In the genomic region with DNA sequence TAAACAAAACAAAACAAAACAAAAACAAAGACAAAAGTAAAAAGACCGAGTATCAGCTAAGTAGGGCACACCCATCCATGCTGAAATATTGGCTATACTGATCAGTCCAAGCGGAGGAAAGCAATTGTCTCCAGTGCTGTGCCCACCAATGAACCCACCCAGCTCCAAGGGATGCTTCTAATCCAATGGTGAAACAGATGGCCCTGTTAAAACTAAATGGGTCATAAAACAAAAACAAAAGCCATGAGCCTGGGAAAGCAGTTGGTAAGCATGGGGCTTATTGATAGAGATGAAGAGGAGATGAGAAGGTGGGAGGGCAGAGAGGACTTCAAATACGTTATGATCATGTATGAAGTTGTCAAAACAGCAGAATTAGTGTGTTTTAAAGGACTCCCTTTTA, we compare ENCODE assay signal across 18 mouse cellular contexts.
DNase-seq lines count a peak whose midpoint lies in the region; ATAC-seq lines count a peak whose summit lies in the region.
"Had no signal": no experiment of that assay in that cellular context is flagged by ENCODE, and none has a peak within 500 bp of the region (broad histone marks: within the 10 kb centered on the region; RNA-seq: fewer than 3 reads in every experiment).

No protein-coding gene starts in this region.

- H3K4me2 ChIP-seq in hindbrain, embryonic 14.5 days (replicated peaks), result no peak overlapping the region
- H3K4me2 ChIP-seq in hindbrain, embryonic 13.5 days, result no peak overlapping the region
- H3K4me2 ChIP-seq in forebrain, embryonic 16.5 days (ENCODE audit: low read length), result no peak overlapping the region
- H3K4me2 ChIP-seq: embryonic facial prominence, embryonic 13.5 days; limb, embryonic 12.5 days had no signal

- H3K27ac ChIP-seq in hindbrain, embryonic 14.5 days, result no peak overlapping the region
- H3K27ac ChIP-seq in hindbrain, embryonic 13.5 days, result no peak overlapping the region
- no peak overlapping the region for H3K27ac ChIP-seq in forebrain, embryonic 16.5 days (ENCODE audit: low read length)
- H3K27ac ChIP-seq: embryonic facial prominence, embryonic 13.5 days; heart, adult 2 months; limb, embryonic 12.5 days; liver, embryonic 14.5 days had no signal

- H3K9ac ChIP-seq in hindbrain, embryonic 14.5 days, result no peak overlapping the region
- no peak overlapping the region for H3K9ac ChIP-seq in hindbrain, embryonic 13.5 days
- no peak overlapping the region for H3K9ac ChIP-seq in forebrain, embryonic 16.5 days (replicated peaks; ENCODE audit: low read depth, low read length)
- H3K9ac ChIP-seq: embryonic facial prominence, embryonic 13.5 days; limb, embryonic 12.5 days; liver, embryonic 14.5 days had no signal

- no peak overlapping the region for H3K4me3 ChIP-seq in hindbrain, embryonic 14.5 days (replicated peaks; ENCODE audit: low read length)
- H3K4me3 ChIP-seq in hindbrain, embryonic 13.5 days, result no peak overlapping the region
- H3K4me3 ChIP-seq in forebrain, embryonic 16.5 days (replicated peaks; ENCODE audit: low read length), result no peak overlapping the region
- H3K4me3 ChIP-seq: embryonic facial prominence, embryonic 13.5 days; heart, adult 2 months; limb, embryonic 12.5 days had no signal

- H3K36me3 ChIP-seq in hindbrain, embryonic 14.5 days (replicated peaks; ENCODE audit: control insufficient read depth, insufficient read depth), result no peaks in the 10 kb centered on the region
- no peaks in the 10 kb centered on the region for H3K36me3 ChIP-seq in hindbrain, embryonic 13.5 days
- H3K36me3 ChIP-seq in forebrain, embryonic 16.5 days (ENCODE audit: control insufficient read depth, insufficient read depth), result no peaks in the 10 kb centered on the region
- H3K36me3 ChIP-seq: embryonic facial prominence, embryonic 13.5 days; limb, embryonic 12.5 days had no signal

- whole genome bisulfite sequencing in hindbrain, embryonic 14.5 days, result 37% methylated on average over 3 of the region's 3 CpGs
- WGBS in hindbrain, embryonic 13.5 days, result 34% methylated on average over 3 of the region's 3 CpGs
- WGBS in forebrain, embryonic 16.5 days, result 14% methylated on average over 3 of the region's 3 CpGs

- H3K9me3 ChIP-seq in hindbrain, embryonic 14.5 days (ENCODE audit: control insufficient read depth, low read length), result no peaks in the 10 kb centered on the region
- no peaks in the 10 kb centered on the region for H3K9me3 ChIP-seq in hindbrain, embryonic 13.5 days
- H3K9me3 ChIP-seq in forebrain, embryonic 16.5 days (ENCODE audit: control insufficient read depth, low read length), result no peaks in the 10 kb centered on the region
- H3K9me3 ChIP-seq: embryonic facial prominence, embryonic 13.5 days; limb, embryonic 12.5 days had no signal

- peaks cover 19% of the 10 kb centered on the region for H3K4me1 ChIP-seq in hindbrain, embryonic 14.5 days (replicated peaks; ENCODE audit: control insufficient read depth, insufficient read depth, low read length)
- H3K4me1 ChIP-seq in hindbrain, embryonic 13.5 days (replicated peaks), result peaks cover 17% of the 10 kb centered on the region
- H3K4me1 ChIP-seq in forebrain, embryonic 16.5 days (replicated peaks; ENCODE audit: control insufficient read depth, insufficient read depth, low read length), result 0 out of 2 replicates have a peak, but pooled peaks cover 2% of the 10 kb centered on the region
- H3K4me1 ChIP-seq: embryonic facial prominence, embryonic 13.5 days; limb, embryonic 12.5 days had no signal

- ATAC-seq in hindbrain, embryonic 14.5 days (ENCODE audit: low FRiP score), result peak; percentile 69; the same call in 1 of the 2 replicates
- no peak for ATAC-seq in hindbrain, embryonic 13.5 days (ENCODE audit: low FRiP score)
- ATAC-seq in forebrain, embryonic 16.5 days, result 0 out of 2 replicates have a peak, but pooled peaks have one; percentile 67

- DNase-seq in hindbrain, embryonic 14.5 days (ENCODE audit: low spot score), result no peak
- DNase-seq in embryo, embryonic 9.5 days (ENCODE audit: extremely low spot score), result peak; percentile 16
- peak; percentile 93 for DNase-seq in retina, embryonic 14.5 days (ENCODE audit: low spot score)
- DNase-seq in frontal cortex, adult 2 months (ENCODE audit: extremely low spot score in 1 of 2, low spot score in 1 of 2), result no peak
- no peak for DNase-seq in thymus, postnatal 14 days
- DNase-seq: cerebellum, postnatal 14 days; gastrocnemius, postnatal 10 days; heart, adult 2 months; kidney, adult 2 months; kidney, postnatal 14 days; layer of hippocampus, adult 9-11 months; lung, postnatal 10 days; right cerebral cortex, postnatal 25 days had no signal

- H3K27me3 ChIP-seq in hindbrain, embryonic 14.5 days (ENCODE audit: control insufficient read depth, insufficient read depth, low read length), result no peaks in the 10 kb centered on the region
- no peaks in the 10 kb centered on the region for H3K27me3 ChIP-seq in hindbrain, embryonic 13.5 days
- H3K27me3 ChIP-seq in forebrain, embryonic 16.5 days (replicated peaks; ENCODE audit: control insufficient read depth, insufficient read depth, low read length), result no peaks in the 10 kb centered on the region
- H3K27me3 ChIP-seq: embryonic facial prominence, embryonic 13.5 days; limb, embryonic 12.5 days had no signal

Comparison
In these comparisons a context has a peak if more than half of its experiments do, and no peak if none do; other contexts are left out.
1. DNase-seq: peak in embryo, embryonic 9.5 days (single experiment) and retina, embryonic 14.5 days (single experiment); none in hindbrain, embryonic 14.5 days (single experiment), frontal cortex, adult 2 months (0 of 2) and thymus, postnatal 14 days (single experiment).